Mouse (Mus musculus): ENCODE data around the gene Usp24.

Usp24 gene

GRCm38 (mm10) chr4:106428616-106429015 is 112.6 kb downstream of the Usp24 start:
- no peak for DNase-seq (ENCODE audit: low read depth, low spot score)

GRCm38 (mm10) chr4:106429106-106429505 is 113.1 kb downstream of the Usp24 start:
- DNase-seq (ENCODE audit: low read depth, low spot score), result no peak

GRCm38 (mm10) chr4:106430431-106430830 is 114.4 kb downstream of the Usp24 start:
- no peak for DNase-seq (ENCODE audit: low read depth, low spot score)

- DNase-seq (ENCODE audit: low read depth, low spot score), result no peak
Observed at GRCm38 (mm10) chr4:106435426-106435825, 119.4 kb downstream of the Usp24 start.

- peak; percentile 48 for DNase-seq (ENCODE audit: low read depth, low spot score)
Observed at GRCm38 (mm10) chr4:106436475-106436874, 120.5 kb downstream of the Usp24 start.

GRCm38 (mm10) chr4:106437207-106437606 is 121.2 kb downstream of the Usp24 start:
- DNase-seq (ENCODE audit: low read depth, low spot score), result no peak

- no peak for DNase-seq (ENCODE audit: low read depth, low spot score)
Observed at GRCm38 (mm10) chr4:106438763-106439162, 122.8 kb downstream of the Usp24 start.

GRCm38 (mm10) chr4:106443182-106443581 is 127.2 kb downstream of the Usp24 start:
- DNase-seq (ENCODE audit: low read depth, low spot score), result no peak

- no peak for DNase-seq (ENCODE audit: low read depth, low spot score)
Observed at GRCm38 (mm10) chr4:106449306-106449705, 133.3 kb downstream of the Usp24 start.

GRCm38 (mm10) chr4:106452401-106452800 is 136.4 kb downstream of the Usp24 start:
- no peak for DNase-seq (ENCODE audit: low read depth, low spot score)

- no peak for DNase-seq (ENCODE audit: low read depth, low spot score)
Observed at GRCm38 (mm10) chr4:106453108-106453507, 137.1 kb downstream of the Usp24 start.

- no peak for DNase-seq (ENCODE audit: low read depth, low spot score)
Observed at GRCm38 (mm10) chr4:106453516-106453915, 137.5 kb downstream of the Usp24 start.

- DNase-seq (ENCODE audit: low read depth, low spot score), result no peak
Observed at GRCm38 (mm10) chr4:106454541-106454940, 138.5 kb downstream of the Usp24 start.

GRCm38 (mm10) chr4:106462016-106462415 is 146.0 kb downstream of the Usp24 start:
- no peak for DNase-seq (ENCODE audit: low read depth, low spot score)

GRCm38 (mm10) chr4:106462524-106462923 is 146.5 kb downstream of the Usp24 start:
- no peak for DNase-seq (ENCODE audit: low read depth, low spot score)

- no peak for DNase-seq (ENCODE audit: low read depth, low spot score)
Observed at GRCm38 (mm10) chr4:106463174-106463801, 147.3 kb downstream of the Usp24 start.

GRCm38 (mm10) chr4:106467420-106468110 is 151.6 kb downstream of the Usp24 start:
- DNase-seq (ENCODE audit: low read depth, low spot score), result no peak

- DNase-seq (ENCODE audit: low read depth, low spot score), result no peak
Observed at GRCm38 (mm10) chr4:106470921-106471320, 154.9 kb downstream of the Usp24 start.

- peak; percentile 85 for DNase-seq (ENCODE audit: low read depth, low spot score)
Observed at GRCm38 (mm10) chr4:106472335-106472734, 156.3 kb downstream of the Usp24 start.

- DNase-seq (ENCODE audit: low read depth, low spot score), result peak; percentile 77
Observed at GRCm38 (mm10) chr4:106474241-106474640, 158.2 kb downstream of the Usp24 start.

- DNase-seq (ENCODE audit: low read depth, low spot score), result no peak
Observed at GRCm38 (mm10) chr4:106480545-106480944, 164.5 kb downstream of the Usp24 start.

GRCm38 (mm10) chr4:106483215-106483727 is 167.3 kb downstream of the Usp24 start:
- DNase-seq (ENCODE audit: low read depth, low spot score), result no peak

GRCm38 (mm10) chr4:106483831-106484230 is 167.8 kb downstream of the Usp24 start:
- no peak for DNase-seq (ENCODE audit: low read depth, low spot score)

Measured in mesoderm, embryonic 11.5 days (tissue).